Mouse (Mus musculus): ENCODE results near the gene Bbof1.

GRCm38 (mm10) chr12:84478937-84479336, 70.1 kb downstream of the Bbof1 start:
- TF ChIP-seq CTCF (IDR thresholded peaks at IDR 0.05) (no peak), EP300 (IDR thresholded peaks at IDR 0.05) (no peak)

All from lung, postnatal 0 days (tissue).